Mouse (Mus musculus): ENCODE data around the gene Acvr1b.

- no peak for TF ChIP-seq E2F4 (IDR thresholded peaks at IDR 0.05; ENCODE audit: insufficient read depth)
- no peak for TF ChIP-seq POLR2A (IDR thresholded peaks at IDR 0.05; ENCODE audit: insufficient read length, low read depth)
- TF ChIP-seq USF1 (IDR thresholded peaks at IDR 0.05; ENCODE audit: low read depth) = no peak
Observed at GRCm38 (mm10) chr15:101163854-101164253, 10.0 kb upstream of the Acvr1b start.

All from myocyte (in vitro differentiated cells).